Mouse (Mus musculus): ENCODE results near the gene Msl1. TPM values are rescaled to one million over a fixed set of nuclear protein-coding genes. Genes with fewer than 3 reads are reported as not detected.

Gene Msl1
- polyA plus RNA-seq (2015; fragmentation: Nextera tagmentation; extraction: Ambion mirVana): 18.9 and 19.7 TPM in 2 replicates

DNA sequence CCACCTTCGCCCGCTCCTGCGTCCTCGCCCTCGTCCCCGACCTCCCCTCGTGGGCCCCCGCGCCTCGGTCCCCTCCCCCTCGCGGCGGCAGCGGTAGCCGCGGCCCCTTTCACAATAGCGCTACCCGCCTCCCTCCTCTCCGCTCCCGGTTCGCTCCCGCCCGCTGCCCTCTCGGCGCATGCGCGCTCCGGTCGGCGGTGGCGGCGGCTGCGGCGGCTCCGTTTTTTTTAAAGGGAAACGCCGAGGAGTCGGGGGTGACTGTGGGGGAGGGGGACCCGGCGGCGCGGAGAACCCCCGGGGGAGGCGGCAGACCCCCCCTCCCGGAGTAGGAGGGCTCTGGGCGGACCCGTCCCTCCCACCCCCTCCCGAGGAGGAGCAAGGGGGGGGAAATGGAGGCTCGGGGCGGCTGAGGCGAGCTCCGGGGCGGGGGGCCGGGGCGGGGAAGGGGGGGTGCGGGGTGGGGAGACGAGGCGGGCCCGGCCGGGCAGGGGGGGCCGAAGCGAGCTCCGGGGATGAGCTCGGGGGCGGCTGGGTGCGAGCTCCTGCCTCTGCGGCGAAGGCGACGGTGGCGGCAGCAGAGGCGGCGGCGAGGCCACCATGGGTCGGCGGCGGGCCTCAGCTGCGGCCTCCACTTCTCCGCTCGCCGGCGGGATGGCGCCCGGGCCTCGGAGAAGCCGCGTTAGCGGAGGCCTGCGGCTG, at the start of gene Msl1:
Gene Msl1, plus strand, starts transcription at position 502 of the 699 bp plus-strand sequence.
- peak within 1 kb of the TSS; percentile 100 for H3K27ac ChIP-seq
- H3K4me3 ChIP-seq (replicated peaks): peak within 1 kb of the TSS; percentile 88
- no peaks in the 10 kb centered on the region for H3K9me3 ChIP-seq
- H3K4me1 ChIP-seq (replicated peaks): peaks cover 23% of the 10 kb centered on the region
- H3K27me3 ChIP-seq (replicated peaks): no peaks in the 10 kb centered on the region
- peaks cover 13% of the 10 kb centered on the region for H3K36me3 ChIP-seq
- H3K4me2 ChIP-seq (replicated peaks): peak within 1 kb of the TSS; percentile 88
- peak within 1 kb of the TSS; percentile 99 for H3K9ac ChIP-seq
- WGBS: under 1% methylated on average over 75 of the region's 89 CpGs
- ATAC-seq: peak; percentile 80

DNA sequence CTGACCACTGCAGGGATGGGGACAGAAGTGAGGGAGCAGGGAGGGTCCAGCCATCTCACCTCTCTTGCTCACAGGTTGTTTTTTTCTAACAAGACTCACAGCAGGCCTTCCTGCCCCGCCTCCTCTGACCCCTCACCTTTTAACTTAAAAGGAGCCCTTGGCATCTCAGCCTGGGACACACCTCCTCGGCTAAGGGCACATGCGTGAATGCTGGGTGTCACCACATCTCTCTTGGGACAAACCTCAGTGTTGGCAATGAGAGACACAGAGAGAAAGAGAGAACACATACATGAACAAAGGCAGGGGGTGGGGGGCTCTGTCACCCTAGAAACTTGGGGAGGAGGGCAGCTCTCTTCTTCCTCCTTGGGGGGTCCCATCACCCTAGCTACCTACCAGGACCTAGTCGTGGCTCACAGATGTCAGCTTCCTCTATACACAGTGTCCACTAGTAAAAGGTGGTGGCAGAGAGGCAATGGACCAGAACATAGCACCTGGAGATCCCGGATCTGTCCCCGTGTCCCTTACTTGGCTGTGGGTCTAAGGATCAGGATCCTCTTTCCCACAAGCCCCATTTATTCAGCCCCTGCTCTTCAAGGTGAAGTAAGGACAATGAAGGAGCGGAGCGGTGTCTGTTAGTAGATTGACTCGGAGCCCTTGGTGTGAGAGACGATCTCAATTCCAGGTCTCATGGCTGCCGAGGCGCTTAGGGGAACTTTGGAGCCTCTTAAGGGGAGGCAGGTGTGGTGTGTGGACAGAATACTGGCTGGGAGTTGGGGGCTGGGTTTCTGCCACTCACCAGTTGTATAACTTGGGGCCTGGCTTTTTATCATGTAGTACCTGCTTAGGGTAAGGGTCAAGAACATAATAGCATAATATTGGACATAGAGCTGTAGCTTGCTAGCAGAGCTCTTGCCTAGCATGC, 49.1 kb upstream of the Msl1 start:
- H3K36me3 ChIP-seq: no peaks in the 10 kb centered on the region
- no peak for ATAC-seq
- H3K4me2 ChIP-seq (replicated peaks): peak overlapping the region; percentile 86
- H3K9ac ChIP-seq: peak overlapping the region; percentile 18
- WGBS: 37% methylated on average over 12 of the region's 12 CpGs
- 0 out of 2 replicates have a peak overlapping the region, but pooled peaks have one; percentile 7 for H3K4me3 ChIP-seq (replicated peaks)
- H3K4me1 ChIP-seq (replicated peaks): peaks cover 81% of the 10 kb centered on the region
- H3K9me3 ChIP-seq: no peaks in the 10 kb centered on the region
- no peaks in the 10 kb centered on the region for H3K27me3 ChIP-seq (replicated peaks)
- peak overlapping the region; percentile 93 for H3K27ac ChIP-seq

DNA sequence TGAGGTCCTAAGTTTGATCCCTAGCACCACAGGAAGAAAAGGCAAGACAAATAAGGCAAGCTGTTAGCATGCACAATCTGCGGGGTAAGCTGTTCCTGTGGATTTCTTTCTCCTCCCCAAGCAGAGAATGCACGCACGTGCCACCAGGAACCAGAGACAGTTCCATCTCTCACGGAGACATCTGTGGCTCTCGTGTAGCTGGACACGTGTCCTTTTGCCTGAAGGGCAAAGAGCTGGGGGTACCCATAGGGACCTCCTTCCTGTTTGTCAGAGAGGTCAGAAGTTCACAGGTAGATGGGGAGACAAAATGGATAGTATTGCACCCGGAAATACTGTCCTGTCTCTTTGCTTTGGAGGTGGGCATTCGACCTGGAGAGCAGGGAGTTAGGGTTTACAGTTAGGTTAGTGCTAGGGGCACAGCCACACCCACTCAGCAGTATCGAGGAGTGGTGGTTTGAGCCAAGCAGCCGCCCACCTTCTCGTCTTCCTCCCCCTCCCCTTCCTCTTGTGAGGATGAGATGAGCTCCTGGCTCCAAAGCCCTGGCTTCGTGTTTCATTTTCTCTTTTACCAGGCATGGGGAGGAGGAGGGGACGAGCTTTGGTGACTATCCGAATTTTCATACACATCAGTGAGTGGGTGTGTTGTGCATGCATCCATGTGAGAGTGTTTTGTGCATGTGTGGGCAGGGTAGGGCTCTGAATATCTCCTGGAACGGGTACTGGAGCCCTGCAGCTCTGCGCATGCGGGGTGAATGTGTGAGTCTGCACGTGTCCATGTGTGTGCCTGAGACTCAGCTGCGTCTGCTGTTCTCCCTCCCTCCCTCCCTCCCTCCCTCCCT, 48.2 kb upstream of the Msl1 start:
- 1% methylated on average over 19 of the region's 19 CpGs for WGBS
- Histone ChIP-seq H3K36me3 (no peaks in the 10 kb centered on the region), H3K27me3 (replicated peaks) (no peaks in the 10 kb centered on the region), H3K4me3 (replicated peaks) (peak overlapping the region; percentile 20), H3K9me3 (no peaks in the 10 kb centered on the region), H3K9ac (peak overlapping the region; percentile 15; the same call in 1 of the 2 replicates), H3K4me1 (replicated peaks) (peaks cover 89% of the 10 kb centered on the region), H3K4me2 (replicated peaks) (peak overlapping the region; percentile 86), H3K27ac (peak overlapping the region; percentile 93)
- ATAC-seq: peak; percentile 38

DNA sequence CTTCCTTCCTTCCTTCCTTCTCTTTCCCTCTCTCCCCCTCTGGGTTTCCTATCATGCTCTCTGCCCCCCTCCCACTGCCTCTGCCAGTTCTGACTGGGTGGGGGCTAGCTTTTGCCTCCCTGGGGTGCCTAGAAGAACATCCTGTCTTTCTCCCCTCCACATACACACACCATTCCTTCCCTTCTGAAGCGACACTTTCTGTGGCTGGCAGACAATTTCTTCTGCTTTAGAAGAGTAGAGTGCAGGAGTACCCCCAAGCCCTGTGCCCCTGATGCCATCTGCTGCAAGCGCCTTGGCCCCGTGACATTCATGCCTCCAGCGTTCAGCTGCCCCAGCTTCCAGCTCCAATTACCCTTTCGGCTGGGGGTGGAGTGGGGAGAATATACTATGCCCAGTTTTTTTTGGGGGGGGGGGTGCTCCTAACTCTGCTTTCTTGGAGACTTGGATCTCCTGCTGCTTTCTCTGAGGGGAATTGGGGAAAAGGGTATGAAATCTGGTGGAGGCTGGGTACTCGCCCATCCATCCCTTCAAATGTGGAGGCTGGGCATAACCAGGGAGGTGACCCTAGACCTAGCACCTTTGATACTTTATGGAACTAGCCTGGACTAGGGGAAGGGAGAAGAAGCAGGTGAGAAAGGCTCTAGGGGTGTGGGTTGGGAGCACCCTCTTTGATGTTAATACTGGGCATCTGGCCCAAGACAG, 47.4 kb upstream of the Msl1 start:
- H3K4me3 ChIP-seq (replicated peaks): 0 out of 2 replicates have a peak overlapping the region, but pooled peaks have one; percentile 10
- no peaks in the 10 kb centered on the region for H3K9me3 ChIP-seq
- peaks cover 95% of the 10 kb centered on the region for H3K4me1 ChIP-seq (replicated peaks)
- WGBS: 23% methylated on average over 6 of the region's 6 CpGs
- peak overlapping the region; percentile 62 for H3K4me2 ChIP-seq (replicated peaks)
- H3K27me3 ChIP-seq (replicated peaks): no peaks in the 10 kb centered on the region
- H3K36me3 ChIP-seq: no peaks in the 10 kb centered on the region
- peak overlapping the region; percentile 93 for H3K27ac ChIP-seq
- ATAC-seq: no peak
- H3K9ac ChIP-seq: peak overlapping the region; percentile 20

DNA sequence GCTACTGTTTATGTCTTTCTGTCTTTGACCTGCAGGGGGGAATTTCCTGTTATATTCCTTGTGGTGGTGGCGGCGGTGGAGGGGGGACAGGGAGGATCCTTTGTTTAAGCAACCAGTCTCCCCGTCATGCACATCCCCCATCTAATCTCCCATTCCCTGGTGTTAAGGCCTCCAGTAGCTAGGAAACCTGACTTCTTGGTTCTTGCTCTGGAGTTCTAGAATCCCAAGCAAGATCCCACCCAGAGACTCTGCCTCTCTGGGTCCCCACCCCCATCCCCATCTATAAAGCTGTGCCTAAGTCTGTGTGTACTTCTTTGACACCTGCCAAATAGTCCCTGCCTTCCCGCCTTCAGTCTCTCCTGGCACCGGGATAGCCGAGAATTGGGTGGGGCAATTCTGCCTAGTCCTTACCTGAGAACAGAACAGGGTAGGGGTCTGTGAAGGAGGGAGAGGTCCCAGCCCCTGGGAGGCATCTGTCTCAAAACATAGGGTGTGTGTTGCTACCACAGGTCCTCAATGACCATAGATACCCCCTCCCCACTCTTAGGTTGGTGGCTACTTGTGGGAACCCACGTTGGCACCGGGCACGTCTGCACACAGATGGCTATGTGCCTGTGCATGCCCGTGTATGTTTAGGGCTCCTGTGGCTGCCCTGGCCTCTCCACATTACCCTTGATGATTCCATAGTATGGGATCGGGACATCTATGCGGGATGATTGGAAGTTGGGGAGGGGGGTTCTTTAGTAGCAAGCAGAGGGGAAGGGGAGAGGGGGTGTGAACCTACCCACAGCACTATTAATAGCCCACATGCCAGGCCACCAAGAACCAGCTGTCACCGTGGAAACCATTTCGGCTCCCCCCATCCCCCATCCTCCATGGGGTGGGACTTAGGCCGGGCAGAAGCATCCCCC, 46.6 kb upstream of the Msl1 start:
- Histone ChIP-seq H3K4me3 (replicated peaks) (no peak overlapping the region; the same call in 1 of the 2 replicates), H3K9me3 (no peaks in the 10 kb centered on the region), H3K27me3 (replicated peaks) (no peaks in the 10 kb centered on the region), H3K9ac (peak overlapping the region; percentile 27), H3K4me1 (replicated peaks) (peaks cover 96% of the 10 kb centered on the region), H3K4me2 (replicated peaks) (peak overlapping the region; percentile 62), H3K27ac (peak overlapping the region; percentile 93), H3K36me3 (0 out of 2 replicates have a peak, but pooled peaks cover 7% of the 10 kb centered on the region)
- WGBS: 16% methylated on average over 15 of the region's 15 CpGs
- no peak for ATAC-seq

DNA sequence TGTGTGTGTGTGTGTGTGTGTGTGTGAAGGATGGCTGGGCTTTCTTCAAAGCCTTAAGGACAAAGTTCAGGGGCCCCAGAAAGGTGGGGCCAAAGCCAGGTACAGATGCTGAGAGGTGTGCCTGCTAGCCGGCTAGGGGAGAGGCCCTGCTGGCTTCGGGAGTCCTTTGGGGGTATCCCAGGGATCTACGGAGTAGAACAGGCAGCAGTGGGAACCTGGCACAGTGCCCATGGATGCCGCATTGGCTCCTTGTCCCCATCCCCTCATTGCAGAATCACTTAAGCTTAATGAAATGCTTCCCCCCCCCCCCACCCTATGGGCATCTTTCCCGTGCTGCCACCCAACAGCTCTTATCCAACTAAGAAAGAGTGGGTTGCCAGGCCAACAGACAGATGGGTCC, 45.6 kb upstream of the Msl1 start:
- Histone ChIP-seq H3K4me1 (replicated peaks) (peaks cover 96% of the 10 kb centered on the region), H3K27me3 (replicated peaks) (no peaks in the 10 kb centered on the region), H3K9me3 (no peaks in the 10 kb centered on the region), H3K4me2 (replicated peaks) (peak overlapping the region; percentile 62), H3K36me3 (0 out of 2 replicates have a peak, but pooled peaks cover 7% of the 10 kb centered on the region), H3K9ac (0 out of 2 replicates have a peak overlapping the region, but pooled peaks have one; percentile 27), H3K4me3 (replicated peaks) (peak overlapping the region; percentile 19; the same call in 1 of the 2 replicates), H3K27ac (peak overlapping the region; percentile 93)
- WGBS: 23% methylated on average over 5 of the region's 5 CpGs
- peak; percentile 18 for ATAC-seq

DNA sequence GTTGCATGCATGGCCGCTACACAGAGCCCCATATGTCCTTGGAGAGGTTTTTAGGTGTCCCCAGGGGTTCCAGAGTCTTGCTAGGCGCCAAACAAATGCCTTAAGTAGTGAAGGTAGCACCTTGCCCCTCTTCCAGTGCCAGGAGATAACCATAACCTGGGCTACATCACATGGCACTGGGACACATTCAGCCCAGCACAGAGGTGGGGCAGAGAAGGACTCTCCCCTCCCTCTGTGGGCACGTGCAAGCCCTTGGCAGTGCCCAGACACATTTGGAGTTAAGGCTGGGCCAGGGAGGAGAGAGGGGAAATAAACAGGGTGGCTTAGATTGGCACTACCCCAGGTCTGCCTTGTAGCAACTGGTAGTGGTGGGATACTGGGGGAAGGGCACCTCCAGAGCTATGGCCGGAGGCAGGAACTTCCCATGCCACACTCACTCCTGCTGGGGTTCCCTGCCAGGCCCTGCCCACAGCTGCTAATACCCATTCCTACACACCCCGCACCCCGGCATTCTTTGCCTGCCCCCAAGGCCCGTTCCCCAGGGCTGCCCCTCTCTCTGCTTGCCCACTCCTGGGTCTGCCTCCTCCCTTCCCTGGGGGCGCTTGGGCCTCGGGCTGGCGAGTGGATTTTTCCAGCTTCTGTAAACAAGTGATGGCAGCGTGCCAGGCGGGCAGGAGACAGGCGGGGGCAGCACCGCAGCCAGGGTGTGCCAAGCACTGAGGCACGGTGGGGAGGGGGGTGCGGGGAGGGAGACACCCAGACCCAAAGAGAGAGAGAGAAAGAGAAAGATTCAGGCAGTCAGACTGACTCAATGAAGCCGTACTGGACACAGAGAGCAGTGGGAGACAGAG, 44.7 kb upstream of the Msl1 start:
- peak overlapping the region; percentile 42 for H3K9ac ChIP-seq
- H3K4me1 ChIP-seq (replicated peaks): peaks cover 92% of the 10 kb centered on the region
- no peaks in the 10 kb centered on the region for H3K27me3 ChIP-seq (replicated peaks)
- WGBS: 21% methylated on average over 17 of the region's 17 CpGs
- H3K36me3 ChIP-seq: 0 out of 2 replicates have a peak, but pooled peaks cover 7% of the 10 kb centered on the region
- no peaks in the 10 kb centered on the region for H3K9me3 ChIP-seq
- peak overlapping the region; percentile 93 for H3K27ac ChIP-seq
- H3K4me2 ChIP-seq (replicated peaks): peak overlapping the region; percentile 62
- peak overlapping the region; percentile 19 for H3K4me3 ChIP-seq (replicated peaks)
- ATAC-seq: peak; percentile 5

DNA sequence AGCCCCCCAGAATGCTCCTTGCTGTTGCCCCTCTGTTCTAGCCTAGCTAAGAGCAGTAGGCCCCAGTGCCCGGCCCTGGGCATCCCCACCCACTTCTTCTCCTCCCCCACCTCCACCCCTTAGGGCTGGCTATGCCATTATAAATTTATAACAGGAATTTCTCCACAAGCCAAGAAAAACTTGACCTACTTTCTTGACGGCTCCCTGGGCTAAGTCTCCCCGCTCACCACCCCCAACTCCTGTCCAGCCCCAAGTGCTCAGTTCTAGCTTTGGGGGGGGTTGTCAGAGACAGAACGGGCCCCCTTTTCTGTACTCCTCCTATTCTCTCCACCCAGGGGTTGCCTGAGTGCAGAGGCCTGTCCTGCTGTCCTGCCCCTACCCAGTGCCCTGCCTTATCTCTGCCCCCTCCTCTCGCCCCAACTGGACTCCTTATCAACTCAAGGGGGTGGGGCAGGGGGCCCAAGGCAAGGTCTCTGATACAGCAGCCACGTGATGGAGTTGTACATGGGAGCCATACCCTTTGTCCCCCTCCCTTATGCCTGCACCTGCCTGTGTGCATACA, 44.0 kb upstream of the Msl1 start:
- H3K36me3 ChIP-seq: 0 out of 2 replicates have a peak, but pooled peaks cover 13% of the 10 kb centered on the region
- WGBS: 22% methylated on average over 6 of the region's 6 CpGs
- H3K9me3 ChIP-seq: no peaks in the 10 kb centered on the region
- peak overlapping the region; percentile 62 for H3K4me2 ChIP-seq (replicated peaks)
- peak overlapping the region; percentile 93 for H3K27ac ChIP-seq
- H3K9ac ChIP-seq: peak overlapping the region; percentile 42
- H3K4me1 ChIP-seq (replicated peaks): peaks cover 91% of the 10 kb centered on the region
- peak overlapping the region; percentile 19 for H3K4me3 ChIP-seq (replicated peaks)
- no peaks in the 10 kb centered on the region for H3K27me3 ChIP-seq (replicated peaks)
- peak; percentile 84 for ATAC-seq

DNA sequence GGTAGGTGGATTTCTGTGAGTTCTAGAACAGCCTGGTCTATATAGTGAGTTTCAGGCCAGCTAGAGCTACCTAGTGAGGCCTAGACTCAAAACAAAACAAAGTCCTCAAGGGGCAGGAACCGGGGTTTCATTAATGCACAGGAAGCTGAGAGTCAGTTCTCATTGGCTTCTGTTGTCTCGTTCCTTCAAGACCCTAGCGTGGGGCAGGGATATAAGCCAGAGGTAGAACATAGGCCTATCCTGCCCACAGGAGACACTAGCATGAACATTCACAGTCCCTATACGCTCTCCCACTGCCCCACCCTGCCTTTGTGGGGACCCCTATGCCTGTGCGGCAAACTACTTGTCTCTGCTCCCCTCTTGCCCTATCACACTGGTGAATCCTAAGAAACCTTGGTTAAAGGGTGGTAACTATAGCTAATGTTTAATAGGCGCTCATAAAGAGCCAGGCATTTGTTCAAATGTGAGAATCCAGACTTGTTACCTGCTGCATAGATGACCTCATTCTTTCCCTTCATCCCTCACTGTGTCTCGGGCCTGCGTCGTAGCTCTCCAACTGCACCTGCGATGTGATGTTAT, 42.7 kb upstream of the Msl1 start:
- peak overlapping the region; percentile 93 for H3K27ac ChIP-seq
- no peaks in the 10 kb centered on the region for H3K27me3 ChIP-seq (replicated peaks)
- H3K36me3 ChIP-seq: peaks cover 26% of the 10 kb centered on the region; the same call in 1 of the 2 replicates
- WGBS: 55% methylated on average over 10 of the region's 10 CpGs
- H3K9ac ChIP-seq: peak overlapping the region; percentile 18; the same call in 1 of the 2 replicates
- H3K4me3 ChIP-seq (replicated peaks): 0 out of 2 replicates have a peak overlapping the region, but pooled peaks have one; percentile 2
- peak overlapping the region; percentile 62 for H3K4me2 ChIP-seq (replicated peaks)
- no peaks in the 10 kb centered on the region for H3K9me3 ChIP-seq
- H3K4me1 ChIP-seq (replicated peaks): peaks cover 81% of the 10 kb centered on the region
- no peak for ATAC-seq
